Mouse (Mus musculus): ENCODE measurements around the gene Zfp354a. TPM values are rescaled to one million over a fixed set of nuclear protein-coding genes. Genes with fewer than 3 reads are reported as not detected.

Gene Zfp354a
- polyA plus RNA-seq, 1 experiment from 2014 or later: 7.9 TPM

- Histone ChIP-seq H3K36me3 (peaks cover 27% of the 10 kb centered on the region), H3K27ac (peak overlapping the region; percentile 95), H3K4me3 (peak overlapping the region; percentile 86), H3K27me3 (ENCODE audit: low read depth, poor library complexity, severe bottlenecking) (no peaks in the 10 kb centered on the region), H3K4me1 (peaks cover 10% of the 10 kb centered on the region), H3K9me3 (replicated peaks) (no peaks in the 10 kb centered on the region)
- WGBS: 17% methylated on average over 14 of the region's 14 CpGs
- no peak for DNase-seq (ENCODE audit: low spot score)
Measured at GRCm38 (mm10) chr11:51059640-51060039, 583 bp downstream of the Zfp354a start.

- H3K36me3 ChIP-seq: peaks cover 40% of the 10 kb centered on the region
- no peaks in the 10 kb centered on the region for H3K9me3 ChIP-seq (replicated peaks)
- no peaks in the 10 kb centered on the region for H3K27me3 ChIP-seq (ENCODE audit: low read depth, poor library complexity, severe bottlenecking)
- WGBS: 98% methylated on average over 6 of the region's 6 CpGs
- H3K4me1 ChIP-seq: peaks cover 10% of the 10 kb centered on the region
- H3K27ac ChIP-seq: no peak overlapping the region
- DNase-seq (ENCODE audit: low spot score): no peak
- H3K4me3 ChIP-seq: no peak overlapping the region
Measured at GRCm38 (mm10) chr11:51060981-51061380, 1.9 kb downstream of the Zfp354a start.

GRCm38 (mm10) chr11:51063276-51063675 is 4.2 kb downstream of the Zfp354a start:
- no peak overlapping the region for H3K27ac ChIP-seq
- no peaks in the 10 kb centered on the region for H3K9me3 ChIP-seq (replicated peaks)
- WGBS: 97% methylated on average over 7 of the region's 7 CpGs
- no peak for DNase-seq (ENCODE audit: low spot score)
- peaks cover 10% of the 10 kb centered on the region for H3K4me1 ChIP-seq
- H3K36me3 ChIP-seq: peaks cover 63% of the 10 kb centered on the region
- H3K4me3 ChIP-seq: no peak overlapping the region
- H3K27me3 ChIP-seq (ENCODE audit: low read depth, poor library complexity, severe bottlenecking): no peaks in the 10 kb centered on the region

GRCm38 (mm10) chr11:51063841-51064240 is 4.8 kb downstream of the Zfp354a start:
- Histone ChIP-seq H3K27ac (no peak overlapping the region), H3K4me3 (no peak overlapping the region), H3K36me3 (peaks cover 69% of the 10 kb centered on the region), H3K27me3 (ENCODE audit: low read depth, poor library complexity, severe bottlenecking) (no peaks in the 10 kb centered on the region), H3K4me1 (peaks cover 10% of the 10 kb centered on the region), H3K9me3 (replicated peaks) (no peaks in the 10 kb centered on the region)
- DNase-seq (ENCODE audit: low spot score): no peak
- WGBS: 92% methylated on average over 8 of the region's 8 CpGs

GRCm38 (mm10) chr11:51084527-51084926 is 25.5 kb downstream of the Zfp354a start:
- DNase-seq (ENCODE audit: low spot score): no peak
- Histone ChIP-seq H3K36me3 (no peaks in the 10 kb centered on the region), H3K4me3 (no peak overlapping the region), H3K27me3 (ENCODE audit: low read depth, poor library complexity, severe bottlenecking) (no peaks in the 10 kb centered on the region), H3K27ac (no peak overlapping the region), H3K4me1 (no peaks in the 10 kb centered on the region), H3K9me3 (replicated peaks) (no peaks in the 10 kb centered on the region)
- 55% methylated on average over 7 of the region's 7 CpGs for WGBS

GRCm38 (mm10) chr11:51085269-51085668 is 26.2 kb downstream of the Zfp354a start:
- Histone ChIP-seq H3K9me3 (replicated peaks) (no peaks in the 10 kb centered on the region), H3K27ac (no peak overlapping the region), H3K27me3 (ENCODE audit: low read depth, poor library complexity, severe bottlenecking) (no peaks in the 10 kb centered on the region), H3K36me3 (no peaks in the 10 kb centered on the region), H3K4me3 (no peak overlapping the region), H3K4me1 (no peaks in the 10 kb centered on the region)
- DNase-seq (ENCODE audit: low spot score): no peak
- 73% methylated on average over 13 of the region's 13 CpGs for WGBS

- Histone ChIP-seq H3K27ac (no peak overlapping the region), H3K36me3 (no peaks in the 10 kb centered on the region), H3K4me1 (no peaks in the 10 kb centered on the region), H3K27me3 (ENCODE audit: low read depth, poor library complexity, severe bottlenecking) (no peaks in the 10 kb centered on the region), H3K9me3 (replicated peaks) (no peaks in the 10 kb centered on the region), H3K4me3 (no peak overlapping the region)
- 86% methylated on average over 2 of the region's 2 CpGs for WGBS
- DNase-seq (ENCODE audit: low spot score): no peak
Measured at GRCm38 (mm10) chr11:51107261-51107660, 48.2 kb downstream of the Zfp354a start.

- Histone ChIP-seq H3K27ac (no peak overlapping the region), H3K9me3 (replicated peaks) (no peaks in the 10 kb centered on the region), H3K4me1 (no peaks in the 10 kb centered on the region), H3K4me3 (no peak overlapping the region), H3K27me3 (ENCODE audit: low read depth, poor library complexity, severe bottlenecking) (no peaks in the 10 kb centered on the region), H3K36me3 (no peaks in the 10 kb centered on the region)
- DNase-seq (ENCODE audit: low spot score): no peak
- WGBS: 90% methylated on average over 3 of the region's 3 CpGs
Measured at GRCm38 (mm10) chr11:51110621-51111020, 51.6 kb downstream of the Zfp354a start.

Other genes starting within 250 kb of the Zfp354a start
- 30.5 and 39.5 TPM in 2 replicates for gene Zfp354c, start 231.5 kb upstream of the Zfp354a start, polyA plus RNA-seq (2016; fragmentation: Nextera tagmentation; extraction: Ambion mirVana)
- 0.63 TPM in 2 replicates for gene Zfp879, start 217.7 kb upstream of the Zfp354a start, polyA plus RNA-seq (2016; fragmentation: Nextera tagmentation; extraction: Ambion mirVana)
- not detected in 2 replicates for gene Grm6, start 208.6 kb upstream of the Zfp354a start, polyA plus RNA-seq (2016; fragmentation: Nextera tagmentation; extraction: Ambion mirVana)
- gene Zfp454, start 171.6 kb upstream of the Zfp354a start, polyA plus RNA-seq (2016; fragmentation: Nextera tagmentation; extraction: Ambion mirVana): 13.2 and 14.0 TPM in 2 replicates
- 19.7 and 21.0 TPM in 2 replicates for gene Zfp2, start 143.1 kb upstream of the Zfp354a start, polyA plus RNA-seq (2016; fragmentation: Nextera tagmentation; extraction: Ambion mirVana)
- gene Zfp354b, start 127.6 kb upstream of the Zfp354a start, polyA plus RNA-seq (2016; fragmentation: Nextera tagmentation; extraction: Ambion mirVana): 0.75 and 0.96 TPM in 2 replicates
- not detected in 2 replicates for gene 4933414I15Rik, start 115.5 kb upstream of the Zfp354a start, polyA plus RNA-seq (2016; fragmentation: Nextera tagmentation; extraction: Ambion mirVana)
- not detected in 2 replicates for gene Prop1, start 105.5 kb upstream of the Zfp354a start, polyA plus RNA-seq (2016; fragmentation: Nextera tagmentation; extraction: Ambion mirVana)
- gene Olfr1378, start 92.7 kb upstream of the Zfp354a start, polyA plus RNA-seq (2016; fragmentation: Nextera tagmentation; extraction: Ambion mirVana): not detected in 2 replicates
- gene Olfr1377, start 77.3 kb upstream of the Zfp354a start, polyA plus RNA-seq (2016; fragmentation: Nextera tagmentation; extraction: Ambion mirVana): not detected in 2 replicates
- not detected in 2 replicates for gene Olfr51, start 55.7 kb upstream of the Zfp354a start, polyA plus RNA-seq (2016; fragmentation: Nextera tagmentation; extraction: Ambion mirVana)
- not detected in 2 replicates for gene Olfr54, start 45.0 kb upstream of the Zfp354a start, polyA plus RNA-seq (2016; fragmentation: Nextera tagmentation; extraction: Ambion mirVana)
- not detected in 2 replicates for gene Olfr1375, start 11.1 kb upstream of the Zfp354a start, polyA plus RNA-seq (2016; fragmentation: Nextera tagmentation; extraction: Ambion mirVana)
- not detected in 2 replicates for gene Gm12569, start 161.2 kb downstream of the Zfp354a start, polyA plus RNA-seq (2016; fragmentation: Nextera tagmentation; extraction: Ambion mirVana)
- gene Clk4, start 202.5 kb downstream of the Zfp354a start, polyA plus RNA-seq (2016; fragmentation: Nextera tagmentation; extraction: Ambion mirVana): 101 and 126 TPM in 2 replicates
- gene BC049762, start 203.8 kb downstream of the Zfp354a start, polyA plus RNA-seq (2016; fragmentation: Nextera tagmentation; extraction: Ambion mirVana): 0.91 TPM in 1 of 2 replicates, not detected in the other
- gene Col23a1, start 230.7 kb downstream of the Zfp354a start, polyA plus RNA-seq (2016; fragmentation: Nextera tagmentation; extraction: Ambion mirVana): 17.0 and 24.1 TPM in 2 replicates